Mouse (Mus musculus) cerebellum, postnatal 36 days (tissue): ENCODE results near the gene Rabgap1l.
"Not testable (repeated sequence)": the region's sequence is repeated elsewhere in the genome, so short reads cannot be mapped to it uniquely, and the experiment has no call there.

ENCODE experiments used
- DNase-seq, 2 experiments: peaks; one replicate each; pipeline ENCODE4 v3.0.0; 2021 to 2022; ENCODE audit warnings: mixed read lengths in 2 of 2

Gene Rabgap1l

DNA sequence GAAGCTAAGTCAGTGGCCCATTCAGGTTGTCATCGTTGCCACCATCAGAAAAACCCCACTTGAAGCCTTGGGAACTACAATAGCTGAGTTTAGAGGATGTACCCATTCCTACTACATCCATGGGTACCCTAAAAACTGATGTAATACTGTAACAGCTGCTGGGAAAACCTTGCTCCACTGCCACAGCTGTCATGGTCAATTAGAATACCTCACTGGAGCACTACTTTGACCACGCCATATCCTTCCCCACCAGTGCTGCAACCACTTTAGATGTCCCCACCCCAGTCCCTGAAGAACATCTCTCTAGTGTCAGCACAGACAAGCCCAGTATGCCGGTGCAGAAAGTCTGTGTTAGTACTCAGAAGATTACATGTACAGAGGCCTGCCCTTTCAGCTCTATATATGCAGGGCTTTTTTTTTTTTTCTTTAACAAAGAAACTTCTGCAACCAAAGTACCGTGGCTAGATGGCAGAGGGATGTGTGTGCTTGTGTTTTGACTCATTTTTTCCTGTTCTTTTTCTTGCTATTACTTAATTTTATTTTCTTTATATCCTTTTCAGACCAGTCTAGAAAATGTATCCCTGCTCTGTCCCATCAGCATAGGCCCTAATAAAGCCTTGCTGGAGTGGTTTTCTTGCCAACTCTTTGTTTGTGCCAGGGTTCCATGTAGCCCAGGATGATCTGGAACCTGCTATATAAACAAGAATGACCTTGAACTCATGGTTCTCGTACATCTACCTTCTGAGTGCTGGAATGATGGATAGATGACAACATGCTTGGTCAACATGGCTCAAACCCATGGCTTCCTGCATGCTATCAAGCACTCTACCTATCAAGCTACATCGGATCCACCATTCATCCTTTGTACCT lies 100.6 kb downstream of the Rabgap1l start:
- DNase-seq: no peak

DNA sequence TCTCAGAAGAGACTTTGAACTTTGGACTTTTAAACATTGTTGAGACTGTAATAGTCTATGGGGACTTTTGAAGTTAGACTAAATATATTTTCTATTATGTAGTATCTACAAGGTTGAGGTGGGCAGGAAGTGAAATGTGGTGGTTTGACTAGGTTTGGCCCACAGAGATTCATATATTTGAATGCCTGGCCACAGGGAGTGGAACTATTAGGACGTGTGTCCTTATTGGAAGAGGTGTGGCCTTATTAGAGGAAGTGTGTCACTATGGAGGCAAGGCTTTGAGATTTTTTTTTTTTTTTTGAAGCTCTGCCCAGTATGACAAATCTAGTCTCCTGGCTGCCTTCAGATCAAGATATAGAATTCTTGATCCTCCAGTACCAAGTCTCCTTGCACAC lies 101.8 kb downstream of the Rabgap1l start:
- no peak for DNase-seq

DNA sequence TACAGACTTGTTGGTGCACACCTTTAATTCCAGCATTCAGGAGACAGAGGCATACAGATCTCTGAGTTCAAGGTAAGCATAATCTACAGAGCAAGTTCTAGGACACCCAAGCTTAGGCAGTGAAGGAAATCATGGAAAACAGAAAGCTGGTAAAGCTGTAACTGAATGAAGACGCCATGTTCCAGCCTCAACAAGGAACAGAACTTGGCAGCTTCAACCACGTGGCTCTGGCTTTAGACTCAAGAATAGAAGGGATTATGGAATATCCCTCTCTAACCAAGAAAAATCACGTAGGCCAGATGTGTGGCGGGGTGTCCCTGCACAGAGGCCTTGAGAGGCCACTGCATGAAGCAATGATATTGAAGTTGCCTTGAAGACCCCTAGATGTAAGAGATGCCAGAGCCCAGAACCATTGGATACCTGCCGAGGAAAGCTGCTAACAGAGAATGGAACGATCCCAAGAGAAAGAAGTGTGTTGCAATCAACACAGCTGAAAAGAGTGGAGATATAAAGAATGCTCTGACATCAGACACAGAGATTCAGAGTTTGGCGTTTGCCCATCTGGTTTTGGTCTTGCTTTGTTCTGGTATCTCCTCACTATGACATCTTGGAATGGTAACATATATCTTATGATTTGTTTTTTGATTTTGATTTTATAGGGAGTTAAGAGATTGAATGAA lies 102.4 kb downstream of the Rabgap1l start:
- no peak for DNase-seq

- DNase-seq: no peak
Observed at GRCm38 (mm10) chr1:160689511-160689910, 103.5 kb downstream of the Rabgap1l start.

- DNase-seq: no peak
Observed at GRCm38 (mm10) chr1:160684251-160684650, 108.8 kb downstream of the Rabgap1l start.

DNA sequence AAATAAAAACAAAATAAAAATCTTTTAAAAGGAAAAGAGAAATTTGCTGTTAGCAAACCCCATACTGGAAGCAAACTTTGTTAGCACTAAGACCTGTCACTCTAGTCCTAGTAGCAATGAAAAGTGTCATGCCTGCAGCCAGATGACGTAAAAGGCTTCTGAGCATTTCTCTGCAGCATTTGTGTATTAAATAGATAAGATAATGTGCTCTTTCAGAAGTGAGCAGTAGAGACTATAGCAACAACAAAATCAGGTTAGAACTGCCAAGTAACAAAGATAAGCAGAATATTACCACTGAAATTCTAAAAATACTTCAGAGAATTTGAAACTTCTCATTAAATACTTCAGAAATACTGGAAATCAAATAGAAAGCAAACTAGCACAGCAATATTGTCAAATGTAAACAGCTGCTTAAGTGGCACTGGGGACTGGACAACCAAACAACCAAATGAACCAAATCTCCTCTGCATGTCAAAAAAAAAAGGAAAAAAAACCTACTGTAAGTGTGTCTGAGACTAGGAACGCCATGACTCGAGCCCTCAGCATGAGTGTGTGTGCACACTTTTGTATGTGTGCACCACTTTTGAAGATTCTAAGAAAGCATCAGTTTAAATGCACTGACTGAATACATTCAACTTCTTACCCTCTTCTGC lies 111.5 kb downstream of the Rabgap1l start:
- DNase-seq: no peak

- no peak for DNase-seq
Observed at GRCm38 (mm10) chr1:160674763-160675162, 118.2 kb downstream of the Rabgap1l start.

DNA sequence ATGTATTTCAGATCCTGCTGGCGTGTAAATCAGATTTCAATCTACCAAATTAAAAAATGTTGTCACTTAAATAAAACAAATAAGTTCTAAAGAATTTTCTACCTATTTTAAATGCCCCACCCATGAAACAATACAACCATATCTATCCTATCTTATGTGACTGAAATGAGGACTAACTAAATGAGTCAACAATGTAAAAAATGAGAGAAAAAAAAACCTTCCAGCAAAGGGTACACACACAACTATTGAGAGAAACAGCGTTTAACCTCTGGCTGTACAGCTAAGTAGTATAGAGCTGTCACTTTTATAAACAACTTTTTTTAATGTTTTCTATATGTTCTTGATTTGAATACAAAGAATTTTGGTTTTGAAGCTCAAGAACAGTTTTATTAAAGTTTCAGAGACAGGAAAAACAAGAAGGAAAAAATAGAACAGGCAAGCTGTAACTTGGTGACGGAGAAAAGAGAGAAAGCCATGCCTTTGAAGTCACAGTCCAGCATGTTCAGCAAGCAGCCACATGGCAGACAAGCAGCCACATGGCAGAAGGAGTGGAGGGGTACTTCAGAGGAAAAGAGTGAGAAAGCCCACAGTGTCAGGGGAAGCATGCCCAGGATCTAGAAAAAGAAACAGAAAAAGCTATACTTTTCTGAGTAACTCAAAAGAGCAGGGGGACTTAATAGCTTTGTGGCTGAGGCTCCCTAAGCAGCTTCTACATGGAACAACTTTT lies 120.8 kb downstream of the Rabgap1l start:
- no peak for DNase-seq

- DNase-seq: no peak
Observed at GRCm38 (mm10) chr1:160655806-160656470, 137.1 kb downstream of the Rabgap1l start.

- DNase-seq: no peak
Observed at GRCm38 (mm10) chr1:160651691-160652090, 141.3 kb downstream of the Rabgap1l start.

DNA sequence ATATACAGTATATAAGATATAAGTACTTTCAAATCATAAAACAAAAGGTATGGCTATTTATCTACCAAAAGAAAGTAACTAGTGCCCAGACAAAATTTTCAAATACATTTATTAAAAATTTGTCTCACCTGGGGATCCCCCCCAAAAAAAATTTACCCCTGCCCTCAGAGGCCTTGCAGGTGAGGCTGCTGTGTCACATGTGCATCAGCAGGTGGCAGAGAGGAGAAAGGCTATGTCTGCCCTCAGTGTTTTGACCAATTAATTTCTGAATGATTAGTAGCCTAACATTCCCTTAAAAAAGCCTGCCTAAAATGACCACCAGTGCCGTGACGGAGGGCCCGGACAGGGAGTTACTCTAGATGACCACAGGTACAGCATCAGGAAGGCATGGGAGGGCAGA lies 147.6 kb downstream of the Rabgap1l start:
- DNase-seq: no peak

GRCm38 (mm10) chr1:160628213-160628932 lies 164.6 kb downstream of the Rabgap1l start:
- DNase-seq: no peak

DNA sequence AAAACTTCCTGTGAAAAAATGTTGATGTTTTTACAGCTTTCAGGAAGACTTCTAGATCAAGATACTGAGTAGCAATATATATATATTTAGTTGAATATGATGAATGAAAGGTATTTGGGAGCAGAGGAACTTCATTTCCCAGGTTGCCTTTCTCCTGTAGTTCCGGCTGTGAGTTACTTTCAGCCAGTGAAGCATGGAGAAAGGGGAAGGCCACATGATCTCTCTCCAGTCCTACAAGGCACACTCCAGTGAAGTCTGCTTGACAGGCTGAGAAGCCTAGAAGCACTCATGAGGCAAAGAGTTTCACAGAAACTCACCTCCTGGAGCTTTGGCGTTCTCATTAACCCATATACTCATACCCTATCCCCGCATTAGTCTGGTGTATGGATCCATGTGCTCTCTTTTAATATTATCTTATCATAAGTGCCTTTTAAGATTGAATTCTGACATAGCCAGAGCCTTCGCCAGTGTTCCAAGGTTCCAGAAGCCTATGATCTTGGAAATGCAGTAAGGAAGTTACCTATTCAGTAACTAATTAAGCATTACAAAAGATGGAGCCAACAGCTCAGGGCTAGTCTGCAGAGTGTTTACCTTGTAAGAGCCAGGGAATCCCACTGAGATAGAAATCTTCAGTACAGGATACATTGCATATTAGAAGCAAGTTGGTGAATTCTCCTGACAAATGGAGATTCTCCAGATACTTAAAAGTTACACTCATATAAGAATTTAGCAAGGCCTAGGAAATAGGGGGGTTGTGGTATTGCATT lies 168.5 kb downstream of the Rabgap1l start:
- not testable (repeated sequence) for DNase-seq

- no peak for DNase-seq
Observed at GRCm38 (mm10) chr1:160618201-160618600, 174.8 kb downstream of the Rabgap1l start.

GRCm38 (mm10) chr1:160606425-160606824 lies 186.6 kb downstream of the Rabgap1l start:
- no peak for DNase-seq

DNA sequence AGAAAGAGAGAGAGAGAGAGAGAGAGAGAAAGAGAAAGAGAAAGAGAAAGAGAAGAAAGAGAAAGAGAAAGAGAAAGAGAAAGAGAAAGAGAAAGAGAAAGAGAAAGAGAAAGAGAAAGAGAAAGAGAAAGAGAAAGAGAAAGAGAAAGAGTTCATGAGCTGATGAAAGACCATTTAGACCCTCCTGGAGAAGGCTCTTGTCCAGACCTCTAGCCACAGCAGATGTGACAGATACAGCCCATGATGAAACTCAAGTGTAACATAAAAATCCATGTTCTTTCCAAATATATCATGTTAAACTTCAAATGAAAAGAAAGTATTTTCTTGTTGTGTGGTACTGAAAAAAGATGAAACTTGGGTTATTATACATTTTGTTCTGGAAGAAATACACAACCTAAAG lies 189.7 kb downstream of the Rabgap1l start:
- not testable (repeated sequence) for DNase-seq

GRCm38 (mm10) chr1:160597369-160597768 lies 195.6 kb downstream of the Rabgap1l start:
- DNase-seq: no peak

GRCm38 (mm10) chr1:160596948-160597270 lies 196.1 kb downstream of the Rabgap1l start:
- peak; percentile 32 to 38 for DNase-seq

DNA sequence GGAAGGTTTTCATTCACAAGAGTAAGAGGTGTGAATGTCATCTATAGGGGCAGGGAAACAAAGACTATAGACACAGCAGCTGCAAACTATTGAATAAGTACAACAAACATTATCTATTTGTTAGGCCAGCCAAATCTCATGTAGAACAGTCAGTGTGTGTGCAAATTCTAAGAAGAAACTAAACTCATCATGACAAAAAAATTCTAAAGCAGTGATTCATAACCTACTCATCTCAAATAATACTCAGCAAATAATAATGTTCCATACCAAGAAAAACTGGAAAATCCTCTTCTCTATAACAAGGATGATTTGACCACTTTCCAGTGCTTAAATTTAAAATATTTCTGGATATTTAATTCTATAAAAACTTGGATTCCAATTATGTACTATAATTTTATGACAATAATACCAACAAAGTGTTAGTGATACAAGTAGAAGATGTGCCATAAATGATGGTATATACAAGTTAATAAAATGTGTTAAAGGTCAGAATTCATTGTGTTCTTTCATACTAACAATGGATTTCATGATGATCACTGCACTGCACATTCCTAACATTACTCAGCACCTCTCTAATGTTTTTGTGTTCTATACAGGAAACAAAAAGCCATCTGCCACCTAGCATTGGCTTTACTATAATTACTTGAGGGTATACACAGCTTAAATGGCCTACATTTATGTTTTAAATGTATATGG lies 196.6 kb downstream of the Rabgap1l start:
- no peak for DNase-seq

- DNase-seq: no peak
Observed at GRCm38 (mm10) chr1:160594576-160594975, 198.4 kb downstream of the Rabgap1l start.
